Mouse (Mus musculus): ENCODE data around the gene Inka1. TPM values are rescaled to one million over a fixed set of nuclear protein-coding genes. Genes with fewer than 3 reads are reported as not detected.

Inka1 gene
- total RNA-seq (2023): 1 to 10 TPM; 1.3 to 3.3 TPM

DNA sequence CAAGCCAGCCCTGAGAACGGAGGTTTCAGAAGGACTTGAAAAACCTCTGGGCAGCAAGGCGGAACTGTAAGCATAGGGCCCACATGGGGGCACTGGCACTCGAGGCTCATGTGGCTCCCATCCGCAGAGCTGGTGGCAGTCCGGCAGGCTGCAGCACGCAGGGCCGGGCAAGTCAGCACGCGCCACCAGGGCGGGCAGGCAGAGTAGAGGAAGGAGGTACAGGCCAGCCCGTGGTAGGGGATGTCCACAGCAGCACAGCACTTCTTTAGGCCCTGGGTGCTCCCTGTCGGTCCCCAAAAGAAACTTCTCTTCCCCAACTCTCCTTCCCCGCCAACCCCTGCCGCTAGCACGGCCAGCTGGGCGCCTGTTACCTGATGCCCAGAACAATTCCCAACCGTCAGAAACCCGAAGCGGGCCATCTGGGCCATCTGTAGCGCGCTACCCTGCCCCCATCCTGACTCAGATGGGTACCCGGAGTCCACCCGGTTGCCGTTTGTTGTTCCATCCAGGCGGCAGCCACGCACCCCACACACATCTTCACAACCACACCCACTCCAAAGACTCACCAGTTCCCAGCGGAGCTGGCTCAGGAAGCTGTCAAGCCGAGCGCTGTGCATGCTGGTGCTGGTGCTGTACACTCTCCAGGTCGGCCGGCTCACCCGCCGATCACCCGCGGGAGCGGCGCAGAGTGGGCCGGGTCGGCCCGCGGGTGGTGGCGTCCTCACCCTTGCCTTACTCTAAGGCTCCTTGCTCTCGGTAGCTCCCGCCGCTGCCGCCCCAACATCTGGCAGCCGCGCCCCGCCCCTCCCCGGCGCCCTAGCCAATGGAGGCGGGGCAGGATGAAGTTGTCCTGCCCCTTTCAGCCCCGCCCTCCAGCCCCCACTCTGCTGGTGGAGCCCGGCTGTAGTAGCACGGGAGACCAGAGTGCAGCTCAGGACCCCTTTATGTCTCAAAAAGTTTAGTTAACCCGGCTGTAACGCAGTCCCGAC is at the start of gene Inka1:
TSS of gene Inka1 (minus strand) at position 749 of the 989 bp plus-strand sequence.

DNA sequence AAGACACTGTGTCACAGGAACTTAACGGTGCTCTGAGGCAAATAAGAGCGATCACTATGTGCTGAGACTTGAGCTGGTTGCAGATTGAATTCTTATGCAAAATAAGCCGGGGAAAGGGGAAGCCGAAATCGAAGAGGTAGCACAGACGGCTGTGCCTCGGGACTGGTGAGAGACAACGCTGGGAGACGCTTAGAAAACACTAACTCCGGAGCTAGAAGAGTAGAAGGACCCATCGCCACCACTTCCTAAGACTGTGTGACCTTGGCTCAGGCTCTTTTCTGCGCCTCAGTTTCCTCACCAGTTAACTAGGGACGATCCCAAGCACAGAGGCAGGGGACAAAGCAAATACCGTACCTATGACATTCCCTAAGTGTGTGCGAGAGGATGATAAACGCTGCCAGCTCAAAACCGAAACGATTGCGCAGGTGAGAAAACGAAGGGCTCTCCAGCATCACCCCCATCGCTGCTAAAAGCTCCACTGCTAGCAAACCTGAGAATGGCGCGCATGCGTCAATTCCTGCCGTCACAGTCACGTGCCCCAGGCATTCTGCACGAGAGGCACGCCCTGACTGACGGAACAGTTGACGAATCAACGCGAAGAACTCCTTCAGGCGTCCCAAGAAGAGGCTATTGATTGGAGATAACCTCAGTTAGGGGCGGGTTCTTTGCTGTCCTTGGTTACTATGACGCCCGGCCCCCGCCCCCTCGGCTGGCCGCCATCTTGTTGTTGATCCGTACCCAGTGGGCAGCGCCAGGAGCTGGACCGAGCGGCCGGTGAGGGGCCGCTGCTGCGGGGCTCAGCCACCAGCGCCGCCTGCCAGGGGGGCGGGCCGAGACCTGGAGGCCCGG is 16.5 kb upstream of the Inka1 start, which contains the start of gene Ip6k1:
TSS of gene Ip6k1 (plus strand) at position 580 of the 849 bp plus-strand sequence.

GRCm38 (mm10) chr9:107996049-107996448 is 10.4 kb upstream of the Inka1 start, which contains the start of gene Gm20662:
Gene Gm20662 (plus strand): TSS chr9:107996349.

GRCm38 (mm10) chr9:107992197-107992596 is 6.5 kb upstream of the Inka1 start, which contains the start of gene Cdhr4:
Gene Cdhr4 (plus strand): TSS chr9:107992497.

GRCm38 (mm10) chr9:107982681-107983346 is 2.9 kb downstream of the Inka1 start, which contains the start of gene Gm20661:
Gene Gm20661 (plus strand): TSS chr9:107983058.

DNA sequence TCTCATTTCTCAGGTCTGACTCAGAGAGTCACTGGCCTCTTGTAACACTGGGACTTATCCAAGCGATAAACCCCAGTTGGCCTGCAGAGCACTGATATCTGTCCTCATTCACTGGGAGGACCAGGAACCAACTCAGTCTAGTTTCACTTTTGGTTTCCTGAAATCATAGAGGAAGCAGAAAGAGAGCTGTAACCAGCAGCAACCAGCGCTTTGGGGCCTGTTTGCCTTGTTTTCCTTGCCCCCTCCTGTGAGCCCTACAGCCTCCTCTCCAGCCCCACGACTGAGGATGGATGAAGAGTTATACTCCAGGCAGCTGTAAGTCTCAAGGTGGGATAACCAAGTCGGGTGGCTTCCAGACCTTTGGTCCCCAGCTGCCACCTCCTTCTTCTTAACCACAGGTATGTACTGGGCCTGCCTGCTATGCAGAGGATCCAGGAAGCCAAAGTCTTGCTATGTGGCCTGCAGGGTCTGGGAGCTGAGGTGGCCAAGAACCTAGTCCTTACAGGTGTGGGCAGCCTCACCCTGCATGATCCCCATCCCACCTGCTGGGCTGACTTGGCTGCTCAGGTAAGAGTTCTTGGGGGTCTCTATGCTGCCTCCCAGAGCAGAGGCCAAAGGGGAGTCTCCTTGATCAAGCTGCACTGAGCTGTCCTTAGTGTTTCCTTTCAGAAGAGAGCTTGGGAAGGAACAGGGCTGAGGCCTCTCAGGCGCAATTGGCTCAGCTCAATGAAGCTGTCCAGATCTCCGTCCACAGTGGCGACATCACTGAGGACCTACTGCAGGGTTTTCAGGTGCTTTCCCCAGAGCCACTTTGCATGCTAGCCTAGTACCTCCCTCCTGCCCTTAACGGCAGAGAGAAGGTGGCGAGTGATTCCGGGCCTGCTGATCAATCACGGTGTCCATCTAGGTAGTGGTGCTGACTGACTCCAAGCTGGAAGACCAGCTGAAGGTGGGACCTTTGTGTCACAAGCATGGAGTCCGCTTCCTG is 10.0 kb downstream of the Inka1 start, which contains the start of gene Uba7:
TSS of gene Uba7 (plus strand) at position 107 of the 988 bp plus-strand sequence.

DNA sequence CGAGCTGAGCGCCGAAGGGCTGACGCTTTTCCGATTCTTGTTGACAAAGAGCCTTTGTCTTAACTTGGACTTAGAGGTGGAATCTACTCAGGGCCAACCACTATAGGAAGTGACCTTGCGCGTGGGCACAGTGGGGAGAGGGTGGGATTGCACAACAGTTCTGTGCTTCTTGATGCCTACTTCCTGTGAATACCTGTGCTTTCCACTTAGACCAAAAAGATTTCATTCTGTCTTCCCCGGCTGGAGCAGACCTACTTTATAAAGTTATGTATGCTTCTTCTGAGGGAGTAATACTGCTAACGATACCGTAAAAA is 35.8 kb downstream of the Inka1 start, which contains the start of gene Traip:
TSS of gene Traip (plus strand) at position 215 of the 314 bp plus-strand sequence.

GRCm38 (mm10) chr9:107935374-107935773 is 50.3 kb downstream of the Inka1 start, which contains the start of gene Camkv:
Gene Camkv (plus strand): TSS chr9:107935674.

Other genes starting within 250 kb of the Inka1 start
- gene Rbm5, start 214.9 kb downstream of the Inka1 start, total RNA-seq (2023): 100 to 1,000 TPM; 261 to 285 TPM
- gene Rbm6, start 112.6 kb downstream of the Inka1 start, total RNA-seq (2023): 100 to 1,000 TPM; 129 to 140 TPM
- 10 to 100 TPM; 17.0 to 19.9 TPM for gene Mon1a, start 97.7 kb downstream of the Inka1 start, total RNA-seq (2023)
- 1 to 10 TPM in 1 of 2 experiments, not detected in 1; 1.5 TPM for gene Mst1r, start 79.0 kb downstream of the Inka1 start, total RNA-seq (2023)
- gene Actl11, start 57.4 kb downstream of the Inka1 start, total RNA-seq (2023): not detected
- not detected for gene Camkv, start 50.2 kb downstream of the Inka1 start, total RNA-seq (2023)
- 10 to 100 TPM in 1 of 2 experiments, 1 to 10 TPM in 1; 9.4 to 14.3 TPM for gene Traip, start 35.7 kb downstream of the Inka1 start, total RNA-seq (2023)
- 100 to 1,000 TPM; 189 to 213 TPM for gene Uba7, start 10.4 kb downstream of the Inka1 start, total RNA-seq (2023)
- under 1 TPM in 1 of 2 experiments, not detected in 1; 0.89 TPM for gene Gm20661, start 2.8 kb downstream of the Inka1 start, total RNA-seq (2023)
- 1 to 10 TPM; 2.6 to 4.2 TPM for gene Cdhr4, start 6.6 kb upstream of the Inka1 start, total RNA-seq (2023)
- gene Gm20662, start 10.5 kb upstream of the Inka1 start, total RNA-seq (2023): under 1 TPM in 1 of 2 experiments, not detected in 1; 0.35 TPM
- 100 to 1,000 TPM; 141 to 144 TPM for gene Ip6k1, start 16.6 kb upstream of the Inka1 start, total RNA-seq (2023)
- gene Gmppb, start 63.4 kb upstream of the Inka1 start, total RNA-seq (2023): 10 to 100 TPM; 18.2 to 19.6 TPM
- gene Amigo3, start 67.3 kb upstream of the Inka1 start, total RNA-seq (2023): 1 to 10 TPM; 6.5 to 7.5 TPM
- gene Mst1, start 94.6 kb upstream of the Inka1 start, total RNA-seq (2023): under 1 TPM; 0.23 to 0.50 TPM
- gene Rnf123, start 97.5 kb upstream of the Inka1 start, total RNA-seq (2023): 100 to 1,000 TPM; 181 to 188 TPM
- gene Apeh, start 108.7 kb upstream of the Inka1 start, total RNA-seq (2023): 100 to 1,000 TPM; 105 to 120 TPM
- 1 to 10 TPM in 1 of 2 experiments, under 1 TPM in 1; 0.59 to 1.2 TPM for gene Bsn, start 204.5 kb upstream of the Inka1 start, total RNA-seq (2023)

All from T-cell, adult 66 days (primary cell).